Mouse (Mus musculus) induced T-regulatory cell, adult 2 months (primary cell): ENCODE data around the gene Gipr.
A peak's percentile ranks its signal among the peaks of the same experiment; 100 is the strongest.

ENCODE experiments used
- DNase-seq: peaks from one replicate; pipeline ENCODE4 v3.0.0-alpha.2; 2012; ENCODE audit warnings: low read depth

Gipr gene

DNA sequence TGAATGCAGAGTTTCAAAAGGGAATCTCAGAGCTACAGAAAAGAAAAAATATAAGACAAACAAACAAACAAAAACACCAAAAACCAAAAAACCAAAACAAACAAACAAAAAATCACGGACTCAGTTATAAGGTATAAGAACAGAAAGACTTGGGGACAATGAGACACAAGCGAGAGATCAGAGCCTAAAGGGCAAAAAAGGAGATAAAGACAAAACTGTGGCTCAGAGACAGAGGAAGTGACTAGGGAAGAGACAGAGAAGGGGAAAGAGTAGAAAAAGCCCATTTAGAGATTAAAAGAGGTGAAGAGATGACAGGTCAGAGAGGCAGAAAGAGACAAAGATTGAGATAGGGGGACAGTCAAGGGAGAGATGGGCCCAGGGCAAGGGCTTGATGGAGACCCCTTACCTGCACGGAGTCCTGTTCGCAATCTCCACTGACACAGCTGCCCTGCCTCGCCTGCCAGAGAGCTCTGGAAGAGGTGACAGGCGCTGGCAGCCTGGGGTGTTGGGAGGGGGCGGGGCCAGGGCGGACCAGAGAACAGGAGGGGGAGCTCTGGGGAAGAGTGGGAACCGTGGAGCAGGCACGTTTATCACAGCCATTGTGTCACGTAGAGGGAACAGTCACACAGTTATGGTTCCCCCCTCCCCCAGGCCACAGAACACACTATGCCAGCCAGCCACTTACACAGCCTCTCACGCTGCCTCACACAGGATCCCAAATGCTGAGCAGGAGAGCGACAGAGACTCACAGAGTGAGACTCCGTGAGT lies at the start of gene Gipr:
TSS of gene Gipr (minus strand) at position 472 of the 768 bp plus-strand sequence.
- no peak for DNase-seq

DNA sequence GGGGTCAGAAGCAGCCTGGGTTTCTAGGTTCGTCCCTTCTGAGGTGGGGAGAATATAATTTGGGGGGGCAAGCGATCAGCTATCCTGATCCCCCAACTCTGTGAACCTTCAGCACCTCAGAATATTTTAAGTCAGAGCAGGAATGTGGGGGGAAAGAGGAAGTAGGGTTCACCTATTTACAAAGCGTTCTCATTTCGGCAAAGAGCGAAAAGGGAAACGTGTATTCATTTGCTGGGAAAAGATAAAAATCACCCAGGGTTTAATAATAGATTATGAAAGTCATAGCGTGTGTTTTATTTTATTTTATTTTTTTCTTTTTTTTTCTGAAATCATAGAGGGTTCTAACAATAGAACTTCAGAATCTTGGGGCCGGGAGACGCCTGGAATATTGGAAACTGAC lies 49.0 kb upstream of the Gipr start:
- DNase-seq, result no peak

DNA sequence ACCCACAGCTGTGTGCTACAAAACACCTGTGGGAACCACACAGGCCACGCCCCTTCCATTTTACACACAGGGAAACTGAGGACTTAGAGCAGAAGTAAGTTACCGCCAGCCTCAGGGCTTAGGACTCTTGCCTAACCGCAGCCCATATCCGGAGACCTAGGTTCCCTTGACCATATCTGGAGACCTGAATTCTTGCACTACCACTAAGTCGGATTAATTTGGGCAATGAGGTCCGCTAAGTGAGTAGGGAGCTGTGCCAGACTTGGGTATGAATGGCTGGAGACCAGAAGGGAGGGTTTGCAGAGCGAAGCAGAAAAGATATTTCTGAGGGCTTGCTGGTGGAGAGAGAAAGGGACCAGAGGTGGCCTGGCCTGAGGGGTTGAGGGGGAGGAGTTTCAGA lies 48.4 kb upstream of the Gipr start:
- DNase-seq, result no peak

DNA sequence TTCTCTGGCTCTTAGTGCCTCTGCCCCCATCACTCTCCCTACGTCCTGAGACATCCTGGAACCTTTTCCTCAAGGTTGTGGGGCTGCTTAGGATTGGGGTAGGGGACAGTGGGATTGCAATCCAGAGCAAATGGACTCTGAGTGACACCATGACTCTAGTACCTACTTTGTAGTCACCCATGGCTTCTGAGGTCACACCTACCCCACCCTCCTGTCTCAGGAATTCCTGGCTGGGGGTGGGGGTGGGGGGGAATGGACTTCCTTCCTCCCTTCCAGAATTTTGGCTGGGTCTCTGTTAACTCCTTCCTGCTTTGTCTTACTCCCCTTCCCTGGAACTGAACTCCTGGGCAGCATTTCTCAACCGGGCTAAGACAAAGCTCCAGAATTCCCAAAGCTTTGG lies 47.5 kb upstream of the Gipr start:
- DNase-seq, result no peak

DNA sequence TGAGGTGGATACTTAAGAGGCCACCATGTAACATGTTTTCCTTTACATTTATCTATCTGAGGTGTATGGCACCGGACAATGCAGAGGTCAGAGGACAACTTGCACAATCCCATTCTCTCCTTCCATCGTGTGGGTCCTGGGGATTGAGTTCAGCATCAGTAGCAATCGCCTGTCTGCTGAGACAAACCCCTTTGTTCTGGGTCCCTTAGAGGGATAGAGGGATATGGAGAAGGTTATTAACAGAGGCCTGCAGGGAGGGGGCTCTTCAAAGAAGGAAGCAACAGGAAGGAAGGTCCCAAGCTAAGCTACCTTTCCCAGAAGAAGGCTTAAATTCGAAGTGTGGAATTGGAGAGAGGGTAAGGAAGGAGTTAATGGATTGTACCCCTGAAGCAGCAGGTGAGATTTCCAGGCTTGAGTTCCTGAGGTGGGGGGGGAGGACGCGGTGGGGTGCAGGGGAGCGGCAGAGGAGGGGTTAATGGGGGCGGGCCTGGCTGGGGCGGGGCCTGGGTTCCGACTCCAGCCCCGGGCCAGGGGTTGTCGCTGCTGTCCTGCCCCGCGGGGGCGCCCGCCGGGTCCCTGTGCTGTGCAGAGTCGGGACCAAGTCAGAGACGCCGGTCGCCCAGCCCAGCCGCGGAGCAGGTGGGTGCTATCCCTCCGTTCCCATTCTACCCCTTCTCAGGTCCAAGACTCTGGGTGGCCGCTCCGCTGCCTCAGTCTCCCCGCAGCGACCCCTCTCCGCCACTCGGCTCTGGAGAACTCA lies 46.2 kb upstream of the Gipr start, which contains the start of gene Gpr4:
TSS of gene Gpr4 (plus strand) at position 543 of the 760 bp plus-strand sequence.
- no peak for DNase-seq

DNA sequence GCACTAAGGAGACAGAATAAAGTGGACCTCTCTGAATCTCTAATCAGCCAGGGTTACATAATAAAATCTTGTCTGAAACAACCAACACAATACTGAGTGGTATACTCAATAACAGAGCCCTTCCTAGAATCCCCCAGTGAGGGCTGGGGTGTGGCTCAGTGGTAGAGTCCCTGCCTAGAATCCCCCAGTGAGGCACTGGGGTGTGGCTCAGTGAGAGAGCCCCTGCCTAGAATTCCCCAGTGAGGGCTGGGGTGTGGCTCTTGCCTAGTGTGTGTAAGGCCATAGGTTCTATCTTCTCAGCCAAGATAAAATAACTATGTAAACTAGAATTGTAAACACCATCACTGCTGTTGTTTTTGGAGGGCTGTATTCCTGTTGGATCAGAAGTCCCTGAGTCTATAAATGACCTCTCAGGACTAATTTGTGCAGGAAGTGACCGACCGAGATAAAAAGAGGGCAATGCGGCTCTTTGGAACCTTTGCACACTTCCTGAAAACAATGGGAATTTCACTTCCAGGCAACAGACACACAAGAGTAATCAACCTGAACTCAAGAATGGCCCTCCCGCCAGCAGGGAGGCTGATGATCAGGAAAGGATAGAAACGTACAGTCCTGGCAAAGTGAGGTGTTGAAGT lies 45.2 kb upstream of the Gipr start:
- DNase-seq, result no peak

DNA sequence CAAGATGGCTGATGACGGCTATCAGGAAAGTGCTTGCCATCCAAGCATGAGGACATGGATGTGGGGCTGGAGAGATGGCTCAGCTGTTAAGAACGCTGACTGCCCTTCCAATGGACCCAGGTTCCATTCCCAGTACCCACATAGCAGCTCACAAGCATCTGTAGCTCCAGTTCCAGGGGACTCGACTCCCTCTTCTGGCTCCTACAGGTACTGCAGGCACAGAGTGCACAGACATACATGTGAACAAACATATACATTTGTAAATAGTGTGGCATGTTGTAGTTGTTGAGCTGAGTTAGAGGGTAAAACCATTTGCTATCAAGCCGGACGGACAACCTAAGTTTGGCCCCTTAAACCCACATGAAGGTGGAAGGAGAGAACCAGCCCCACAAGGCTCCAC lies 44.1 kb upstream of the Gipr start:
- DNase-seq, result peak; percentile 57

DNA sequence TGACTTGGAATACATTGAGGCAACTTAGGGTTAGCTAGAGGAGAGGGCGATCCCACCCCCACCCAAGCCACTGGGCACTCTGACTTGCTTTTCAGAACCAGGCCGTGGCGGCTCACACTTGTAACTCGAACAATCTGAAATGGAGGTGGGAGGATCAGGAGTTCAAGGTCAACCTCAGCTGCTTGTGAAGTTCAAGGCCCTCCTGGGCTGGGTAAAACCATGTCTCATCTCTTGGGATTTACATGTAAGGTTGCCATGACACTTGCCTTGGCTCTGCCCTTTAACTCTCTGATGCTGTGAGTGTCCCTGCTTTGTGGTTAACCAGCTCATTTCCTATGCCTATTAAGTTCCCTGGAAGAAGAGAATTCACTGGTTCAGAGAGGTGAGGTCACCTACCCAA lies 43.6 kb upstream of the Gipr start:
- no peak for DNase-seq

DNA sequence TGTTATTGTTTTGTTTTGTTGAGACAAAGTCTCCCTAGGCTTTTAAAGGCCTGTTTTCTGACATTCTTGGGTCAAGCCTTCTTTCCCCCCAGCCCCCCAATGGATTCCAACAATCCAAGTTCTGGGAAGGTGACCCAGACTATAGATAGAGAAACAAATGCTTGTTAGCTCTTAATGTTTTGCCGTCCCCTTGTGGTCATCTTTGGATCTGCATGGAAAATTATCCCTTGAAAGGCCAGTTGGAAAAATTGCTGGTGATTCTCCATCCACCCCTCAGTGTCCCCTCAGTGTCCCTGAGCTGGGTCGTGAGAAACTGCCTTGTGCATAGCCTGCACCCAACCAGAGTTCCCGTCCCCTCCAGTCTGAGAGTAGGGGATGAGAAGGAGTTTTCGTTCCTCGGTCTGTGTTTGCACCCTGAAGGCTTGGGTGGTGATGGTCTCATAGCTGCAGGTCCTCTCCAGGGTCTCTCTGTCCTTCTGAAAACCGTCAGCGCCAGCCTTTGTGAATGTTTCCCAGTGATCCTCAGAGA lies 43.1 kb upstream of the Gipr start:
- DNase-seq, result peak; percentile 47

DNA sequence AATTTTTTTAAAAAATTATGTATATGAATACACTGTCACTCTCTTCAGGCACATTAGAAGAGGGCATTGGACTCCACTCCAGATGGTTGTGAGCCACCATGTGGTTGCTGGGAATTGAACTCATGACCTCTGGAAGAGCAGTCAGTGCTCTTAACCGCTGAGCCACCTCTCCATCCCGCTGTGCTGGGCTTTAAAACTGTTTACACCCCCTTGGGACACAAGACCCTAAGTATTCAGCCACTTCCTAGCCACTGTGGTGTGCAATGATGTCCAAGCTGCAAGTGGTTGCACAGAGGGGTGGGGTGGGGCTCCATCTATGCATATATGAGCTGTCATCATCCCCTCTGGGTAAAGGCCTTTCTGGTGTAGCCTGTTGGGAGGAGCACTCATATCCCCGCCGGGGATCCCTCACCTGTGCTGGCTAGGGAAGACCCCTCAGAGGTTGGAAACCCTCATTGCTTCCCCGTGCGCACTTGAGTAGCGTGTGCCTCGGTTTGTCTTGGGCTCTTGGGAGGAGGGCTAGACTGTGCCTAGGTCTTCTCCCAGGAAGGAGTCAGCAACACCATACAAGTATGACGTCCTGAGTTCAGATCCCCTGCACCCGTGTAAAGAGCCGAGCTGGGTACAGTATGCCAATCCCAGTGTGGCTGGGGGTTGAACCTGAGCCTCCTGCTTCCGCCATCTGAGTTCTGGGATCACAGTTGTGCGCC lies 42.4 kb upstream of the Gipr start:
- DNase-seq, result no peak

DNA sequence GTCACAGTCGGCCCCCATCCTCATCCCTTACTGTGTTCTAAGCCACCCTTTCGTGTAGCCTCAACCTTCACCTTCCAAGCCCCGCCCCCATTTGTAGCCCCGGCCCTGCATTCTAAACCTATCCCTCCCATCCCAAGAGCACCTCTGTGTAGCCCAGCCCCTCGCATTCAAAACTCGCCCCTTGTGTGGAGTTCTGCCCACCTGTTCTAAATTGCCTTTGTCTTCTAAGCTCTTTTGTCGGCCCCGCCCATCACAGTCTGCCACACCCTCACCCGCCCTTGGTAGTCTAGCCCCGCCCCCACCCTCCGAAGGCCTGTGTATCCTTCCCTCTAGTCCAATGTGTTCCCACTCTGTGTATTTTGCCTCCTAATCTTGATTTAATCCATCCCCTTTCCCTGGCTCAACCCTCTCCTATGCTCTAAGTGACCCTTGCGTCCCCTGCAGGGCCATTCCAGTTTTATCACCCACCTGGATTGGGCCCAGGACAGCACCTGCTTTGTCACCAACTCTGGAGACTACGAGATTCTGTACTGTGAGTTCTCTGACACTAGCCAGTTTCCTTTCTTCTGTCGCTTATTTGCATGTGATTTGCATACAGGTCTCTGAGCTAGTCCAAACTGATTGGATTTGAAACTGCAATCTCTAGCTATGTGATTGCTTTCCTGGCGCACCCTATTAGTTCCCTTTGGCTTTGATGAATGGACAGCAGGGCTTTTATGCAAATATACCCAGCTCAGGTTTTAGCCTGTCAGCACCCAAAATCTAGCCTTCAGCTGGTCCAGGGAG lies 36.3 kb upstream of the Gipr start:
- peak; percentile 40 for DNase-seq

DNA sequence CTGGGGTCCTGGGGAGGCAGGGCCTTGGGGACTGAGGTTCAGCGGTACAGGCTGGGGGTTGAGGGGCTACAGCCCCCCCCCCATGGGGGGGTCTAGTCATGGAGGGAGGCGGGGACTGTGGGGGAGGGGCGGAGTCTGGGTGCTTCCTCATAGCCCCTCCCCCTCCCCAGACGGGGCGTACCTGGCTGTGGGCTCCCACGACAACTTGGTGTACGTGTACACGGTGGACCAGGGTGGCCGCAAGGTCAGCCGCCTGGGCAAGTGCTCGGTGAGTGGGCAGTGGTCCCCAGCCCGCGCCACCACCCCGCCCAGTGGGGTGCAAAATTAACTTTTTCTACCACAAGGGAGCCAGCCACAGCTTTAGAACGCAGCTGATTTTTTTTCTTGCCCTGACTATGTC lies 35.7 kb upstream of the Gipr start:
- no peak for DNase-seq

DNA sequence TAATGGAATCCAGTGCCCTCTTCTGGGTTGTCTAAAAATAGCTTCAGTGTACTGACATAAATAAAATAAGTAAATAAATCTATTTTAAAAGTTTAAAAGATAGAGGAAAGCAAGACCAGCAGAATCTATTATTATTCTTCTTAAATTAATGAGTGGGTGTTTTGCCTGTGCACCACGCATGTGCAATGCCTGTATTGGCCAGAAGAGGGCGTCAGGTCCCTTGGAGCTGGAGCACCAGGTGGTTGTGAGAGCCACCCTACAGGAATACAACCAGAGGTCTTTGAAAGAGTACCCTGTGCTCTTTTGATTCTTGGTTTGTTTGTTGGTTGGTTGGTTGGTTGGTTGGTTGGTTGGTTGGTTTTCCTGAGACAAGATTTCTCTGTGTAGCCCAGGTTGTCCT lies 32.1 kb upstream of the Gipr start:
- peak; percentile 77 for DNase-seq

DNA sequence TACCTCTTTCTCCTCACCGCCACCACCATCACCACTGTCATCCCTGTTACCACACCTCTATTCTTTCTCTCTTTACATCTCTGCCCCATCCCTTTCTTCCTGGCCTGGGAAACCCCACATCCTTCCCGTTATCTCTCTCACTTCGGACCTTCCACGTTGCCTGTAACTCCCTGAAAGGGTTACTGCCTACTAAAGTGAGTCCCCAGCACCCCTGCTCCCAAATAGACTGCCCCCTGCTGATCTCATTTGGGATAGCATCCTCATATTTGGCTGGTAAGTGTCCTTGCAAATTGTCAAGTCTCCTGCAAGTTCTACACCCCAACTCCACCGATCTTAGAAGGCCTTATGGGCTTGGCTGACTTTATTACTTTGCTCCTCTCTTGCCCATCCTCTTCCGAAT lies 30.7 kb upstream of the Gipr start:
- peak; percentile 83 for DNase-seq

DNA sequence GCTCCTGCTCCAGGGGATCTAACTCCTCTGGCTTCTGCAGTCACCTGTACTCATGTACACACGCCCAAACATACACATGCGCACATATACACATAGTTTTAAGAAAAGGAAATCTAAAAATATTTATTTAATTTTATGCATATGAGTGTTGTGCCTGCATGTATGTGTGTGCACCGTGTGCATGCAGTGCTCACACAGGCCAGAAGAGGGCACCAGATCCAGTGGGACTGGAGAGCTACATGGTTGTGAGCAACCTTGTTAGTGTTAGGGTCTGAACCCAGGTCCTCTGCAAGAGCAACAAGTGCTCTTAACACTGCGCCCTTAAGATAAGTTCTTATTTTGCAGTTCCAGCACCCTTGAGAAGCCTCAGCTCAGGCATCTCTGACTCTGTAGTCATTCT lies 28.7 kb upstream of the Gipr start:
- DNase-seq, result peak; percentile 39

DNA sequence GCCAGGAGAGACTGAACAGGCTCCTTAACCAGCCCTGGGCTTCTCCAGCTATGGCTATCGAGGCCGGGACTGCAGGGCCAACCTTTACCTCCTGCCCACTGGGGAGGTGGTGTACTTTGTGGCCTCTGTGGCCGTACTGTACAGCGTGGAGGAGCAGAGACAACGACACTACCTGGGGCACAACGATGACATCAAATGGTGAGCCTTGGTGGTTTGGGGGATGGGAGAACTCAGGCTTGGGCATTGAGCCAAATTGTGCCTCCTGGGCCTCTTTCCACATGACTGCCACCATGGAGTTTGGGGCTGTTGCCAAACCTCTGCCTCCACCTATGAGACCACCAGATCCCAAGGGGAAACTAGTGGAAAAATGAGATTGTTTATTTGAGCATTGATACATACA lies 18.8 kb upstream of the Gipr start:
- no peak for DNase-seq

DNA sequence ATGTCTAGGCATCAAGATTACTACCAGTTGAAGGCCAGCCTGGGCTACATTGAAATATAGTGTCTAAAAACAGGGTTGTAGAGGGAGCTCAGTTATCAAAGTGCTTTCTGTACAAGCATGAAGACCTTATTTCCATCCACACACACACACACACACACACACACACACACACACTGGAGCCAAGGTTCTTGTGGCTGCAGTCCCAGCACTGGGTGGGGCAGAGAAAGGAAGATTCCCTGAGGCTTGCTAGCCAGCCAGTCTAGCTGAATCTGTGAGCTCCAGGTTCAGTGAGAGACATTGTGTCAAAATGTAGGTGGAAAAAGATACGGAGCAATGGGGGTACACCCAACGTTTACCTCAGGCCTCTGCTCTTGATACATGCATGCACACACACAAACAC lies 18.3 kb upstream of the Gipr start:
- DNase-seq, result no peak

DNA sequence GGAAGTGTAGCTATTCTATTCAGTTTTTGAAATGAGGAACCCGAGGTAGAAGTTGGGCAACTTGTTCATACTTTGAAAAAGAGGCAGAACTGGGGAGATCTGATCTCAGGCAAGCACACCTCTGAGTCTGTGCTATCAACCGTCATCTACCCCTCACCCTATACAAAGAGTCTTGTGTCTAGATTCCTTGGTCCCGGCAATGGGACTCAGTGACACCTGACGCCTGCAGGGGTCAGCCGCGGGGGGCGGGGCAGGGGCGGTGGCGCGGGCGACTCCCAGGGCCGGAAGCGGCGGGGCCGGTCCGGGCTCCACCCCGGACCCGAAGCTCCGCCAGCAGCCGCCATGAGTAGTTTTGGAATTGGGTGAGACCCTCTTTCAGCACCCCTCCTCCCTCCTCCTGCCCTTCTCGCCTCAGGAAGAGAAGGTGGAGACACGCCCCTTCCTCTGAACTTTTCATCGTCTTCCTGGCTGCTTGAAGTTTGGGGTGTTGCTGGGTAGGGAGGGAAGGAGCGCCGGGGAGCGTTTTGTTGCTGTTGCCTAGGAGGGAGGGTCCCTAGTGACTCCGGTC lies 15.0 kb upstream of the Gipr start:
- DNase-seq, result peak; percentile 72

DNA sequence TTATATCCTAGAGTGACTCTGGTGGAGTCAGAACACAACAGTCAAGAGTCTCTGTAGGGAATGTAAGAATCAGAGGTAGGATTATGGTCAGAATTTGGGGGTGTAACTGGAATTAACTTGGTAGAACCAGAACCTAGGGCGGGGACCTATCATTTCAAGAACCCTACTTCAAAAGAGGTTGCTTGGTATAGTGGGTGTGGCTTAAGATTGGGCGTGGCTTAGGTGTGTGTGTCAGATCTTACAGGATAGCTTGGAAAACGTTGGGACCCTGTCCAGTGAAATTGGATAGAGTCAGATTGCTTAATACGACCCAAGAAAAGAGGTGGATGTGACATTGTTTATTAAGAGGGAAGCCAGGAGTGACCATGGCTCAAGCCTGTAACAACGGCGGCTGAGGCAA lies 14.0 kb upstream of the Gipr start:
- peak; percentile 67 for DNase-seq

DNA sequence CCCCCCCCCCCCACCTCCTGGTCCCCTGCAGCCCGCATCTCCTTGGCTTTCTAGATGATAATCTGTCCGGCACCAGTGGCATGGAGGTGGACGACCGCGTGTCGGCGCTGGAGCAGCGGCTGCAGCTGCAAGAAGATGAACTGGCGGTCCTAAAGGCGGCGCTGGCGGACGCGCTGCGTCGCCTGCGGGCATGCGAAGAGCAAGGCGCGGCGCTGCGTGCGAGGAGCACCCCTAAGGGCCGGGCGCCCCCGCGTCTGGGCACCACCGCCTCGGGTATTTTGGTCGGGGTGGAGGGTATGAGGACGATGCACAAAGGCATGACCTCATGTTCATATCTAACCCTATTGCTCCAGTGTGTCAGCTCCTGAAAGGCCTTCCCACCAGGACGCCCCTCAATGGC lies 13.2 kb upstream of the Gipr start:
- DNase-seq, result peak; percentile 82
